Mouse (Mus musculus): Measurements from ENCODE around the gene Gm3115.
"Not testable (repeated sequence)": the region's sequence is repeated elsewhere in the genome, so short reads cannot be mapped to it uniquely, and the experiment has no call there.

The Gm3115 gene

GRCm38 (mm10) chr14:4083820-4084219, at the start of gene Gm3115:
Gm3115 (plus strand) TSS chr14:4084120.
- CTCF ChIA-PET, result not testable (repeated sequence)

- CTCF ChIA-PET, result not testable (repeated sequence)
Observed at GRCm38 (mm10) chr14:4110426-4110825, 26.5 kb downstream of the Gm3115 start, which contains the start of gene Gm8108. Gm8108 (plus strand) TSS chr14:4110526.

GRCm38 (mm10) chr14:4141646-4142045, 57.7 kb downstream of the Gm3115 start:
- CTCF ChIA-PET, result not testable (repeated sequence)
